Mouse (Mus musculus): ENCODE measurements at regions not wholly inside any gene's neighbourhood (a gene's known extent, or its start where the extent isn't known, plus 50 kb on each side); places are given as distances from the start of the nearest gene placed in this dataset.
A peak's percentile ranks its signal among the peaks of the same experiment; 100 is the strongest.

GRCm38 (mm10) chr10:125725681-125726139, 240.3 kb upstream of the Lrig3 start:
- Histone ChIP-seq H3K4me3 (ENCODE audit: control insufficient read depth in 1 of 2, insufficient read depth in 1 of 2, low read depth in 1 of 2, low read length in 2 of 2) (no peak overlapping the region), H3K4me1 (ENCODE audit: control insufficient read depth in 2 of 2, insufficient read depth in 2 of 2, low read length in 2 of 2) (no peaks in the 10 kb centered on the region; a peak in 1 of 4 replicates), H3K9ac (ENCODE audit: low read length) (no peak overlapping the region), H3K36me3 (ENCODE audit: control insufficient read depth, insufficient read depth, low read length) (no peaks in the 10 kb centered on the region), H3K27ac (replicated peaks in 1 of 2; ENCODE audit: control insufficient read depth in 1 of 2, insufficient read depth in 1 of 2, low read depth in 2 of 2, low read length in 2 of 2) (no peak overlapping the region), H3K27me3 (ENCODE audit: control insufficient read depth, insufficient read depth, low read length) (no peaks in the 10 kb centered on the region), H3K9me3 (ENCODE audit: control insufficient read depth, low read length) (no peaks in the 10 kb centered on the region), H3K4me2 (ENCODE audit: low read length) (no peak overlapping the region)
- WGBS, result 22% methylated on average over 7 of the region's 7 CpGs
- ATAC-seq (ENCODE audit: insufficient number of reproducible peaks, insufficient read depth, low FRiP score, low read depth), result no peak; the same call in 1 of the 2 replicates

GRCm38 (mm10) chr10:125726546-125726945, 239.4 kb upstream of the Lrig3 start:
- no peaks in the 10 kb centered on the region; a peak in 1 of 4 replicates for H3K4me1 ChIP-seq (ENCODE audit: control insufficient read depth in 2 of 2, insufficient read depth in 2 of 2, low read length in 2 of 2)
- ATAC-seq (ENCODE audit: insufficient number of reproducible peaks, insufficient read depth, low FRiP score, low read depth), result no peak
- H3K36me3 ChIP-seq (ENCODE audit: control insufficient read depth, insufficient read depth, low read length), result no peaks in the 10 kb centered on the region
- H3K4me2 ChIP-seq (ENCODE audit: low read length), result no peak overlapping the region
- no peaks in the 10 kb centered on the region for H3K9me3 ChIP-seq (ENCODE audit: control insufficient read depth, low read length)
- H3K4me3 ChIP-seq (ENCODE audit: control insufficient read depth in 1 of 2, insufficient read depth in 1 of 2, low read depth in 1 of 2, low read length in 2 of 2), result no peak overlapping the region
- 52% methylated on average over 8 of the region's 8 CpGs for WGBS
- H3K27me3 ChIP-seq (ENCODE audit: control insufficient read depth, insufficient read depth, low read length), result no peaks in the 10 kb centered on the region
- no peak overlapping the region for H3K9ac ChIP-seq (ENCODE audit: low read length)
- no peak overlapping the region for H3K27ac ChIP-seq (replicated peaks in 1 of 2; ENCODE audit: control insufficient read depth in 1 of 2, insufficient read depth in 1 of 2, low read depth in 2 of 2, low read length in 2 of 2)

DNA sequence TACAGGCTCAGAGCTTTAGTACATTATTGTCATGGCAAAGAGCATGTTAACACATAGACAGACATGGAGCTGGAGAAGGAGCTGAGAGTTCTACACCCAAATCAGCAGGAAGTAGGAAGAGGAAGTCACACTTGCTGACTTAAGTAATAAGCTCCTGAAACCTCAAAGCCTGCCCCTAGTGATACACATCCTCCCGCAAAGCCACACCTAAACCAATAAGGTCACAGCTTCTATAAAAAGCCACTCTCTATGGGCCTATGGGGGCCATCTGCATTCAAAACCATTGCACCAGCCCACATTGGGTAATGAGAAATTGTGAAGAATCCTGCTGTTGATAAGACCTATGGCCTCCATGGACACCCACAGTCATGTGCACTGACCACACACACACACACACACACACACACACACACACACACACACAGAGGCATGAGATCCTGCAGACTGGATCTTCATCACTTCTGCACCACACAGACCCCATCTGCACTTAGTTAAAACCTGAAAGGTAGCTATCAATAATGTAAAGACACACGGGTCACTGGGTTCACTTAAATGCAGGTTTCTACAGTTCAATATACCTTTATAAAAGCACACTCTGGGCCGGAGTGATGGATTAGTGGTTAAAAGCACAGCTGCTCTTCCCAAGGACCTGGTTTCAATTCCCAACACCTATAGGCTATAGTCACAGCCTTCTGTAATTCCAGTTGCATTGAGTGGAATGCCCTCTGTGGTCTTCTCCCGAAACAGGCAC, 230.0 kb upstream of the Lrig3 start:
- Histone ChIP-seq H3K4me3 (ENCODE audit: control insufficient read depth in 1 of 2, insufficient read depth in 1 of 2, low read depth in 1 of 2, low read length in 2 of 2) (no peak overlapping the region), H3K4me1 (ENCODE audit: control insufficient read depth in 2 of 2, insufficient read depth in 2 of 2, low read length in 2 of 2) (no peaks in the 10 kb centered on the region), H3K36me3 (ENCODE audit: control insufficient read depth, insufficient read depth, low read length) (no peaks in the 10 kb centered on the region), H3K27ac (replicated peaks in 1 of 2; ENCODE audit: control insufficient read depth in 1 of 2, insufficient read depth in 1 of 2, low read depth in 2 of 2, low read length in 2 of 2) (no peak overlapping the region), H3K4me2 (ENCODE audit: low read length) (no peak overlapping the region), H3K9me3 (ENCODE audit: control insufficient read depth, low read length) (no peaks in the 10 kb centered on the region), H3K27me3 (ENCODE audit: control insufficient read depth, insufficient read depth, low read length) (no peaks in the 10 kb centered on the region), H3K9ac (ENCODE audit: low read length) (no peak overlapping the region)
- WGBS, result 85% methylated on average over 4 of the region's 4 CpGs
- no peak for ATAC-seq (ENCODE audit: insufficient number of reproducible peaks, insufficient read depth, low FRiP score, low read depth)

- Histone ChIP-seq H3K4me3 (ENCODE audit: control insufficient read depth in 1 of 2, insufficient read depth in 1 of 2, low read depth in 1 of 2, low read length in 2 of 2) (no peak overlapping the region), H3K4me2 (ENCODE audit: low read length) (peak overlapping the region; percentile 17; the same call in 1 of the 2 replicates), H3K36me3 (ENCODE audit: control insufficient read depth, insufficient read depth, low read length) (no peaks in the 10 kb centered on the region), H3K4me1 (ENCODE audit: control insufficient read depth in 2 of 2, insufficient read depth in 2 of 2, low read length in 2 of 2) (peaks cover 2 to 4% of the 10 kb centered on the region in 2 experiments; a peak in 2 of 4 replicates), H3K27me3 (ENCODE audit: control insufficient read depth, insufficient read depth, low read length) (no peaks in the 10 kb centered on the region), H3K27ac (replicated peaks in 1 of 2; ENCODE audit: control insufficient read depth in 1 of 2, insufficient read depth in 1 of 2, low read depth in 2 of 2, low read length in 2 of 2) (no peak overlapping the region), H3K9me3 (ENCODE audit: control insufficient read depth, low read length) (no peaks in the 10 kb centered on the region), H3K9ac (ENCODE audit: low read length) (no peak overlapping the region)
- no peak for ATAC-seq (ENCODE audit: insufficient number of reproducible peaks, insufficient read depth, low FRiP score, low read depth)
- 26% methylated on average over 6 of the region's 6 CpGs for WGBS
Measured at GRCm38 (mm10) chr10:125743181-125743580, 222.8 kb upstream of the Lrig3 start.

- Histone ChIP-seq H3K9ac (ENCODE audit: low read length) (no peak overlapping the region), H3K9me3 (ENCODE audit: control insufficient read depth, low read length) (no peaks in the 10 kb centered on the region), H3K36me3 (ENCODE audit: control insufficient read depth, insufficient read depth, low read length) (no peaks in the 10 kb centered on the region), H3K4me3 (ENCODE audit: control insufficient read depth in 1 of 2, insufficient read depth in 1 of 2, low read depth in 1 of 2, low read length in 2 of 2) (no peak overlapping the region), H3K4me2 (ENCODE audit: low read length) (no peak overlapping the region), H3K27ac (replicated peaks in 1 of 2; ENCODE audit: control insufficient read depth in 1 of 2, insufficient read depth in 1 of 2, low read depth in 2 of 2, low read length in 2 of 2) (no peak overlapping the region), H3K4me1 (ENCODE audit: control insufficient read depth in 2 of 2, insufficient read depth in 2 of 2, low read length in 2 of 2) (no peaks in the 10 kb centered on the region), H3K27me3 (ENCODE audit: control insufficient read depth, insufficient read depth, low read length) (no peaks in the 10 kb centered on the region)
- WGBS, result 55% methylated on average over 6 of the region's 6 CpGs
- ATAC-seq (ENCODE audit: insufficient number of reproducible peaks, insufficient read depth, low FRiP score, low read depth), result no peak
Measured at GRCm38 (mm10) chr10:125749031-125749585, 216.9 kb upstream of the Lrig3 start.

- Histone ChIP-seq H3K4me1 (ENCODE audit: control insufficient read depth in 2 of 2, insufficient read depth in 2 of 2, low read length in 2 of 2) (no peaks in the 10 kb centered on the region), H3K27ac (replicated peaks in 1 of 2; ENCODE audit: control insufficient read depth in 1 of 2, insufficient read depth in 1 of 2, low read depth in 2 of 2, low read length in 2 of 2) (no peak overlapping the region), H3K36me3 (ENCODE audit: control insufficient read depth, insufficient read depth, low read length) (no peaks in the 10 kb centered on the region), H3K27me3 (ENCODE audit: control insufficient read depth, insufficient read depth, low read length) (no peaks in the 10 kb centered on the region), H3K4me3 (ENCODE audit: control insufficient read depth in 1 of 2, insufficient read depth in 1 of 2, low read depth in 1 of 2, low read length in 2 of 2) (no peak overlapping the region), H3K9me3 (ENCODE audit: control insufficient read depth, low read length) (no peaks in the 10 kb centered on the region), H3K4me2 (ENCODE audit: low read length) (no peak overlapping the region), H3K9ac (ENCODE audit: low read length) (no peak overlapping the region)
- ATAC-seq (ENCODE audit: insufficient number of reproducible peaks, insufficient read depth, low FRiP score, low read depth), result no peak
- 78% methylated on average over 10 of the region's 10 CpGs for WGBS
Measured at GRCm38 (mm10) chr10:125752506-125753218, 213.3 kb upstream of the Lrig3 start.

GRCm38 (mm10) chr10:125759171-125759570, 206.8 kb upstream of the Lrig3 start:
- Histone ChIP-seq H3K4me3 (ENCODE audit: control insufficient read depth in 1 of 2, insufficient read depth in 1 of 2, low read depth in 1 of 2, low read length in 2 of 2) (no peak overlapping the region), H3K9me3 (ENCODE audit: control insufficient read depth, low read length) (peaks cover 8% of the 10 kb centered on the region; the same call in 1 of the 2 replicates), H3K36me3 (ENCODE audit: control insufficient read depth, insufficient read depth, low read length) (no peaks in the 10 kb centered on the region), H3K4me2 (ENCODE audit: low read length) (no peak overlapping the region), H3K4me1 (ENCODE audit: control insufficient read depth in 2 of 2, insufficient read depth in 2 of 2, low read length in 2 of 2) (no peaks in the 10 kb centered on the region), H3K9ac (ENCODE audit: low read length) (no peak overlapping the region), H3K27ac (replicated peaks in 1 of 2; ENCODE audit: control insufficient read depth in 1 of 2, insufficient read depth in 1 of 2, low read depth in 2 of 2, low read length in 2 of 2) (no peak overlapping the region), H3K27me3 (ENCODE audit: control insufficient read depth, insufficient read depth, low read length) (no peaks in the 10 kb centered on the region)
- WGBS, result 86% methylated on average over 3 of the region's 3 CpGs
- no peak for ATAC-seq (ENCODE audit: insufficient number of reproducible peaks, insufficient read depth, low FRiP score, low read depth)

Data from heart, embryonic 14.5 days (tissue).